Mouse (Mus musculus): ENCODE results near the gene Exosc5. TPM values are rescaled to one million over a fixed set of nuclear protein-coding genes. Genes with fewer than 3 reads are reported as not detected.
A peak's percentile ranks its signal among the peaks of the same experiment; 100 is the strongest.

Exosc5 gene
- polyA plus RNA-seq, 1 experiment from 2014 or later, result 49.2 TPM

DNA sequence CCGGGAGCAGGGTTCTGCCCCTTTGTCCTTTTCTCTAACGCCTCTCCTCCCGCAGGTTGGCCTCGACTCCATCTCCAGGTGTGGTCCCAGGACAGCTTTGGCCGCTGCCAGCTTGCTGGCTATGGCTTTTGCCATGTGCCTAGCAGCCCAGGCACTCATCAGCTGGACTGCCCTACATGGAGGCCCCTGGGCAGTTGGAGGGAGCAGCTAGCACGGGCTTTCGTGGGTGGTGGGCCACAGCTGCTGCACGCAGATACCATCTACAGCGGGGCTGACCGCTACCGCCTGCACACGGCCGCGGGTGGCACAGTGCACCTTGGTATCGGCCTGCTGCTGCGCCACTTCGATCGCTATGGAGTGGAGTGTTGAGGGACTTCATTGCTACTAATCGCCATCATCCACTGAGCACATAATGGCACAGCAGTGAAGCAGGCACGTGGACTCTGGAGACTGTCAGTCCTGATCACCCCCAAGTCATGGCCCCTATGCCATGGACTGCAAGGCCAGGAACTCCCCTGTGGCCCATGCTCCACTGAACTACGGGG, 27.0 kb downstream of the Exosc5 start:
- 59% methylated on average over 21 of the region's 21 CpGs for whole genome bisulfite sequencing (ENCODE audit: insufficient replicate concordance)
- Histone ChIP-seq H3K27me3 (ENCODE audit: insufficient read depth, low read length) (no peaks in the 10 kb centered on the region), H3K9me3 (ENCODE audit: low read length) (no peaks in the 10 kb centered on the region), H3K4me3 (ENCODE audit: low read depth, low read length) (peak overlapping the region; percentile 86), H3K4me1 (ENCODE audit: insufficient read depth) (peaks cover 55% of the 10 kb centered on the region), H3K4me2 (ENCODE audit: low read depth, low read length) (peak overlapping the region; percentile 93), H3K9ac (replicated peaks) (peak overlapping the region; percentile 83), H3K36me3 (replicated peaks; ENCODE audit: insufficient read depth, low read length) (peaks cover 2% of the 10 kb centered on the region; the same call in 1 of the 2 replicates), H3K27ac (ENCODE audit: low read depth) (peak overlapping the region; percentile 97)
- no peak for TF ChIP-seq EP300 (IDR thresholded peaks at IDR 0.05; ENCODE audit: low read depth)
- TF ChIP-seq CTCF (IDR thresholded peaks at IDR 0.05; ENCODE audit: low read depth), result no peak
- ATAC-seq (no peak), DNase-seq (no peak)

GRCm38 (mm10) chr7:25686680-25687531, 27.9 kb downstream of the Exosc5 start, which contains the start of gene Tgfb1:
TSS of gene Tgfb1 (plus strand) at chr7:25687002.
- peak; percentile 35 for ATAC-seq
- Histone ChIP-seq H3K9ac (replicated peaks) (peak within 1 kb of the TSS; percentile 83), H3K4me1 (ENCODE audit: insufficient read depth) (peaks cover 47% of the 10 kb centered on the region), H3K4me3 (ENCODE audit: low read depth, low read length) (peak within 1 kb of the TSS; percentile 86), H3K9me3 (ENCODE audit: low read length) (no peaks in the 10 kb centered on the region), H3K36me3 (replicated peaks; ENCODE audit: insufficient read depth, low read length) (peaks cover 4% of the 10 kb centered on the region; the same call in 1 of the 2 replicates), H3K27me3 (ENCODE audit: insufficient read depth, low read length) (no peaks in the 10 kb centered on the region), H3K27ac (ENCODE audit: low read depth) (peak within 1 kb of the TSS; percentile 97), H3K4me2 (ENCODE audit: low read depth, low read length) (peak within 1 kb of the TSS; percentile 93)
- DNase-seq, result peak; percentile 84
- WGBS (ENCODE audit: insufficient replicate concordance), result under 1% methylated on average over 38 of the region's 69 CpGs
- TF ChIP-seq EP300 (IDR thresholded peaks at IDR 0.05; ENCODE audit: low read depth) (no peak), CTCF (IDR thresholded peaks at IDR 0.05; ENCODE audit: low read depth) (peak; percentile 77)

DNA sequence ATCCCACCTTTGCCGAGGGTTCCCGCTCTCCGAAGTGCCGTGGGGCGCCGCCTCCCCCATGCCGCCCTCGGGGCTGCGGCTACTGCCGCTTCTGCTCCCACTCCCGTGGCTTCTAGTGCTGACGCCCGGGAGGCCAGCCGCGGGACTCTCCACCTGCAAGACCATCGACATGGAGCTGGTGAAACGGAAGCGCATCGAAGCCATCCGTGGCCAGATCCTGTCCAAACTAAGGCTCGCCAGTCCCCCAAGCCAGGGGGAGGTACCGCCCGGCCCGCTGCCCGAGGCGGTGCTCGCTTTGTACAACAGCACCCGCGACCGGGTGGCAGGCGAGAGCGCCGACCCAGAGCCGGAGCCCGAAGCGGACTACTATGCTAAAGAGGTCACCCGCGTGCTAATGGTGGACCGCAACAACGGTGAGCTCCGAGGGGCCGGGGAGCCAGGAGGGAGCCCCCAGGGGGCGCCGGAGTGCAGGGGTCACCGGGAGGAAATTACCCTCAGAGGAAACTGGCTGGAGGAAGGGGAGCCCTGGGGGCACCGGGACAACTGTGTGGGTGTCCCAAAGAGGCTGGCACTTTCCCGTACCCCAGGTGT, 28.9 kb downstream of the Exosc5 start:
- ATAC-seq (no peak), DNase-seq (peak; percentile 77)
- TF ChIP-seq EP300 (IDR thresholded peaks at IDR 0.05; ENCODE audit: low read depth) (no peak), CTCF (IDR thresholded peaks at IDR 0.05; ENCODE audit: low read depth) (peak; percentile 63)
- Histone ChIP-seq H3K36me3 (replicated peaks; ENCODE audit: insufficient read depth, low read length) (peaks cover 4% of the 10 kb centered on the region; the same call in 1 of the 2 replicates), H3K9ac (replicated peaks) (peak overlapping the region; percentile 83), H3K4me2 (ENCODE audit: low read depth, low read length) (peak overlapping the region; percentile 93), H3K27me3 (ENCODE audit: insufficient read depth, low read length) (no peaks in the 10 kb centered on the region), H3K4me3 (ENCODE audit: low read depth, low read length) (peak overlapping the region; percentile 86), H3K9me3 (ENCODE audit: low read length) (no peaks in the 10 kb centered on the region), H3K4me1 (ENCODE audit: insufficient read depth) (peaks cover 38% of the 10 kb centered on the region), H3K27ac (ENCODE audit: low read depth) (peak overlapping the region; percentile 97)
- under 1% methylated on average over 45 of the region's 47 CpGs for WGBS (ENCODE audit: insufficient replicate concordance)

GRCm38 (mm10) chr7:25688810-25689586, 30.0 kb downstream of the Exosc5 start:
- WGBS (ENCODE audit: insufficient replicate concordance), result 1% methylated on average over 41 of the region's 52 CpGs
- H3K27ac ChIP-seq (ENCODE audit: low read depth), result peak overlapping the region; percentile 97
- peaks cover 7% of the 10 kb centered on the region for H3K36me3 ChIP-seq (replicated peaks; ENCODE audit: insufficient read depth, low read length)
- H3K9me3 ChIP-seq (ENCODE audit: low read length), result no peaks in the 10 kb centered on the region
- TF ChIP-seq EP300 (IDR thresholded peaks at IDR 0.05; ENCODE audit: low read depth) (peak; percentile 41; the same call in 1 of the 2 replicates), CTCF (IDR thresholded peaks at IDR 0.05; ENCODE audit: low read depth) (0 out of 2 replicates have a peak, but pooled peaks have one; percentile 25)
- H3K4me3 ChIP-seq (ENCODE audit: low read depth, low read length), result peak overlapping the region; percentile 86
- H3K9ac ChIP-seq (replicated peaks), result peak overlapping the region; percentile 83
- DNase-seq (peak; percentile 87), ATAC-seq (peak; percentile 79)
- peak overlapping the region; percentile 93 for H3K4me2 ChIP-seq (ENCODE audit: low read depth, low read length)
- peaks cover 27% of the 10 kb centered on the region for H3K4me1 ChIP-seq (ENCODE audit: insufficient read depth)
- no peaks in the 10 kb centered on the region for H3K27me3 ChIP-seq (ENCODE audit: insufficient read depth, low read length)

DNA sequence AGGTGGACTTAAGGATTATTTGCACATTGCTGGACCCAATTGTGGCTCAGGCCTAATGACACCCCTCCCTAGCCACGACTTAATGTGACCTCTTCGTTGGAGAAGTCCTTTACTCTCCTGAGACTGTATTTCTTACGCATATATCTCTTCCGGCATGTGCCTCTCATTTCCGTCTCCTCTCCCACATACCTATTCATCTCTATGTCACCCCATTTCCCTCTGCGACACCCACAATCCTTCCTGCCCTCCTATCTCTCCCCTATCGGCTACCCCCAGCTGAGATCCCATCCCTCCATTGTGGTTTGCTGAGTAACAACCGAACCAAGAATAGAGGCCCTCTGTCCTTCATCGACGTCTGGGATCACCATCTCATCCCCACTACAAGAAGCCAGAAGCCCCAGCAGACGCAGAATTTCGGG, 30.6 kb downstream of the Exosc5 start:
- peak overlapping the region; percentile 97 for H3K27ac ChIP-seq (ENCODE audit: low read depth)
- WGBS (ENCODE audit: insufficient replicate concordance), result 6% methylated on average over 12 of the region's 12 CpGs
- peaks cover 22% of the 10 kb centered on the region for H3K4me1 ChIP-seq (ENCODE audit: insufficient read depth)
- peak overlapping the region; percentile 93 for H3K4me2 ChIP-seq (ENCODE audit: low read depth, low read length)
- peaks cover 10% of the 10 kb centered on the region for H3K36me3 ChIP-seq (replicated peaks; ENCODE audit: insufficient read depth, low read length)
- no peaks in the 10 kb centered on the region for H3K27me3 ChIP-seq (ENCODE audit: insufficient read depth, low read length)
- no peak for TF ChIP-seq CTCF (IDR thresholded peaks at IDR 0.05; ENCODE audit: low read depth)
- peak; percentile 32 for TF ChIP-seq EP300 (IDR thresholded peaks at IDR 0.05; ENCODE audit: low read depth)
- DNase-seq (no peak), ATAC-seq (peak; percentile 18)
- peak overlapping the region; percentile 86 for H3K4me3 ChIP-seq (ENCODE audit: low read depth, low read length)
- peak overlapping the region; percentile 83 for H3K9ac ChIP-seq (replicated peaks)
- H3K9me3 ChIP-seq (ENCODE audit: low read length), result no peaks in the 10 kb centered on the region

All from liver, postnatal 0 days (tissue).